Mouse (Mus musculus): ENCODE measurements around the gene L3mbtl4. TPM values are rescaled to one million over a fixed set of nuclear protein-coding genes. Genes with fewer than 3 reads are reported as not detected.

The L3mbtl4 gene
- polyA plus RNA-seq, 1 experiment: not detected

DNA sequence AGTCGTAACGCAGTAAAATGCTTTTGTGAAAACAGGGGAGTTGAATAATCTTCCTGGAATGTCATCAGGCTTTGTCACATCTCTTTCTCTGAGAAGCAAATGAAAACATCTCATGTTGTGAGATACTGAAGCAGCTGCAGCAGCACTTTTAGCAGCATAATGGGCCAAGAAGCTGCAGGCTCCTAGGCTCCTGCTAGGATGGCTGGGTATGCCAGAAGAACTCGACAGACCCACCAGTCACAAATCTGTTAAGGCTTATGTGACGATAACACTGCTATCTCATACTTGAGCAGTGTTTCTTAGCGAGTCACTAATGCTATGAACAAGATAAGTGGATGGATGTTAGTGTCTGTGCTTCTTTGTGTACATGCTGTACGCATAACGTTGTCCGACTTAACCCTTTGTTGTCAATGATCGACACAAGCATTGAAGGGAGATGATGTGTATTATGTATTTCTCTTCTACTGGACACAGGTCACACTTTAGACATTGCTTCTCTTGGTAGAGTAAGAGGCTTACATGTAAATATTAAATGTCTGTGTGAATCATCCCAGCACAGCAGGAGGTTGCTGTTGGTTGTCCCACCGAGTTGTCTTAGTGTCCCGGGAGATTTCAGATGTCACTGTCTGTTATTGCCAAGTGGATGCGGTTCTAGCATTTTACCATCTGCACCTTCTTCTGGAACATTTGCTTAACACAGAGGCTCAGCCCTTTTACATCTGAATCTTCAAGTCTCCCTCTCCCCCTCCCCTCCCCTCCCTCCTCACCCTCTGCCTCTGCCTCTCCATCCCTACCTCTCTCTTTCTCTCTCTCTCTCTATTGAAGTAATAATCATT is 149.3 kb downstream of the L3mbtl4 start:
- H3K36me3 ChIP-seq (ENCODE audit: control insufficient read depth, insufficient read depth, low read length): no peaks in the 10 kb centered on the region
- TF ChIP-seq POLR2A (IDR thresholded peaks at IDR 0.05; ENCODE audit: control insufficient read depth, extremely low read depth, insufficient read depth, low read length, poor library complexity) (no peak), CTCF (IDR thresholded peaks at IDR 0.05; ENCODE audit: borderline replicate concordance, control insufficient read depth, extremely low read depth, insufficient read depth, low read length, poor library complexity) (no peak)
- WGBS: 84% methylated on average over 12 of the region's 12 CpGs
- H3K27ac ChIP-seq (ENCODE audit: control insufficient read depth, insufficient read depth, low read length): no peak overlapping the region
- no peaks in the 10 kb centered on the region for H3K27me3 ChIP-seq (ENCODE audit: control insufficient read depth, insufficient read depth, low read length)
- H3K4me1 ChIP-seq (replicated peaks; ENCODE audit: control insufficient read depth, insufficient read depth, low read length): no peaks in the 10 kb centered on the region
- DNase-seq: no peak
- no peak overlapping the region for H3K4me3 ChIP-seq (ENCODE audit: control insufficient read depth, insufficient read depth, low read length)

DNA sequence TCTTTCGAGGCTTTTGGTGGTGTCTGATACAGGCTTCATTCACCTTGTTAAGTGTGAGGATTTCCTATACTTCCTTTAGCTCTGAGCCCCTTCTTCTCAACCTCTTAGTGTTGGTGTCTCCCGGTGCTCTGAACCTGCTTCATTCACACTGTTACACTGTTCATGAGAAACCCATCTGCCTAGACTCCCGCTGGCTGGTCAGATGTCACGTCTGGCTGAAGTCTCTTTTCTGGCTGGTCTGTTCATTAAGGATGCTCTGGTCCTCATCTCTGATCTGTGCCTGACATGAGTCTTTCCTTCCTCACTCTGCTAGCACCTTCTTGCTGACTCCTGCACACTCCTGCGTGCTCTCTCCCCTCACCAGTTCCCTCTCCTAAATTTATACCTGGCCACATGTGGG is 160.0 kb downstream of the L3mbtl4 start:
- Histone ChIP-seq H3K27me3 (ENCODE audit: control insufficient read depth, insufficient read depth, low read length) (no peaks in the 10 kb centered on the region), H3K36me3 (ENCODE audit: control insufficient read depth, insufficient read depth, low read length) (no peaks in the 10 kb centered on the region), H3K27ac (ENCODE audit: control insufficient read depth, insufficient read depth, low read length) (no peak overlapping the region), H3K4me3 (ENCODE audit: control insufficient read depth, insufficient read depth, low read length) (no peak overlapping the region), H3K4me1 (replicated peaks; ENCODE audit: control insufficient read depth, insufficient read depth, low read length) (no peaks in the 10 kb centered on the region)
- DNase-seq: no peak
- 82% methylated on average over 5 of the region's 5 CpGs for WGBS
- TF ChIP-seq POLR2A (IDR thresholded peaks at IDR 0.05; ENCODE audit: control insufficient read depth, extremely low read depth, insufficient read depth, low read length, poor library complexity) (no peak), CTCF (IDR thresholded peaks at IDR 0.05; ENCODE audit: borderline replicate concordance, control insufficient read depth, extremely low read depth, insufficient read depth, low read length, poor library complexity) (no peak)

DNA sequence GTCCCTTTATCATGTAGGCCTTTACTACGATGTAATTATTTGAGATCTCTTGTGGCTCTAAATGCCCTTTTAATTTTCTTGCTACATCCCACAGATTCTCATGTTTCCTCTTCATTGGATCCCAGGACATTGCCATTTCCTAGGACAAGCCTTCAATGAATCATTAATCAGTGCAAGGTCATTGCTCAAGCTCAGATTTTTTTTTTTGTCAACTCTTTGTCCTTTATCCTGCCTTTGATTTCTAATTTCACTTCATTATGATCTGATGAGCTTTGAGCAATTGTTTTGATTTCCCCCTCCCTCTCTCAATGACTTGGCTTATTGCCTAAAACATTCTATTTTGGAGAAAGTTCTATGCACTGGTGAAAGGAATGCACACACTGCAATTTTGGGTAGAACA is 177.3 kb downstream of the L3mbtl4 start:
- no peak for TF ChIP-seq POLR2A (IDR thresholded peaks at IDR 0.05; ENCODE audit: control insufficient read depth, extremely low read depth, insufficient read depth, low read length, poor library complexity)
- TF ChIP-seq CTCF (IDR thresholded peaks at IDR 0.05; ENCODE audit: borderline replicate concordance, control insufficient read depth, extremely low read depth, insufficient read depth, low read length, poor library complexity): no peak
- H3K27me3 ChIP-seq (ENCODE audit: control insufficient read depth, insufficient read depth, low read length): no peaks in the 10 kb centered on the region
- H3K4me3 ChIP-seq (ENCODE audit: control insufficient read depth, insufficient read depth, low read length): no peak overlapping the region
- H3K27ac ChIP-seq (ENCODE audit: control insufficient read depth, insufficient read depth, low read length): no peak overlapping the region
- H3K4me1 ChIP-seq (replicated peaks; ENCODE audit: control insufficient read depth, insufficient read depth, low read length): no peaks in the 10 kb centered on the region
- no peak for DNase-seq
- 91% methylated on average over 1 of the region's 1 CpGs for WGBS
- no peaks in the 10 kb centered on the region for H3K36me3 ChIP-seq (ENCODE audit: control insufficient read depth, insufficient read depth, low read length)

DNA sequence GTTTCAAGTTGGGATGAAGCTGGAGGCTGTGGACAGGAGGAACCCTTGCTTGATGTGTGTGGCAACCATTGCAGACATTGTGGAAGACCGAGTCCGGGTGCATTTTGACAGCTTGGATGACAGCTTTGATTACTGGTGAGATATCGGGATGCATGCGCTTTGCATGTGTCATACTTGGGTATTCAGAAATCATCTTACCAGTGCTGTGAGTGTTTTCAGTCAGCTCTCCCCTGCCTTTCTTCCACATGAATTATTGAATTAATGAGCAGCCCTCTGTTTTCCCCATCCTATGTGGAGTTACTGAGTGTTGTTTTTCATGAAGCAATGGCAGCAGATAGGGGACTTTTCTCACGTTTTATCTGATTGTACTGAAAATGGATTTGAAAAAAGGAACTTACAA is 187.9 kb downstream of the L3mbtl4 start:
- H3K4me1 ChIP-seq (replicated peaks; ENCODE audit: control insufficient read depth, insufficient read depth, low read length): no peaks in the 10 kb centered on the region
- H3K36me3 ChIP-seq (ENCODE audit: control insufficient read depth, insufficient read depth, low read length): no peaks in the 10 kb centered on the region
- no peak overlapping the region for H3K27ac ChIP-seq (ENCODE audit: control insufficient read depth, insufficient read depth, low read length)
- WGBS: 84% methylated on average over 5 of the region's 5 CpGs
- no peak overlapping the region for H3K4me3 ChIP-seq (ENCODE audit: control insufficient read depth, insufficient read depth, low read length)
- DNase-seq: no peak
- TF ChIP-seq POLR2A (IDR thresholded peaks at IDR 0.05; ENCODE audit: control insufficient read depth, extremely low read depth, insufficient read depth, low read length, poor library complexity) (no peak), CTCF (IDR thresholded peaks at IDR 0.05; ENCODE audit: borderline replicate concordance, control insufficient read depth, extremely low read depth, insufficient read depth, low read length, poor library complexity) (no peak)
- no peaks in the 10 kb centered on the region for H3K27me3 ChIP-seq (ENCODE audit: control insufficient read depth, insufficient read depth, low read length)

DNA sequence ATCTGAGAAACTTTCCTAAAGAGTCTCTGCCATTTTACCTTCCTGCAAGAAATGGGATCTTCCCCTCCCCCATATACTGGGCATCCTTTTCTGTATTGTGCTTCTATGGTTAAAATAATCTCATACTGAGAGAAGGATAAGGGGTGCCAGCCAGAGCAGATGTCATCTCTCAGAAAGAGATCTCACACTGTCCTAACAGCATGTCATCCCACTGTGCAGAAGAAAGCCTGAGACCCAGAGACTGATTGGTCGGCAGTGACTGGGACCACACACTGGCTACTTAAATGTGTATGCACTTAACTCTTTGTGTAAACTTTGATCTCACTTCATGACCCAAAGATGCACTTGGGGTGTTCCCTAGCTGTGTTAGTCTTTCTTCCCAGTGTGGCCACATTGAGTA is 193.7 kb downstream of the L3mbtl4 start:
- no peak overlapping the region for H3K27ac ChIP-seq (ENCODE audit: control insufficient read depth, insufficient read depth, low read length)
- H3K4me1 ChIP-seq (replicated peaks; ENCODE audit: control insufficient read depth, insufficient read depth, low read length): no peaks in the 10 kb centered on the region
- H3K36me3 ChIP-seq (ENCODE audit: control insufficient read depth, insufficient read depth, low read length): no peaks in the 10 kb centered on the region
- H3K27me3 ChIP-seq (ENCODE audit: control insufficient read depth, insufficient read depth, low read length): no peaks in the 10 kb centered on the region
- H3K4me3 ChIP-seq (ENCODE audit: control insufficient read depth, insufficient read depth, low read length): no peak overlapping the region
- WGBS: 81% methylated on average over 1 of the region's 1 CpGs
- TF ChIP-seq CTCF (IDR thresholded peaks at IDR 0.05; ENCODE audit: borderline replicate concordance, control insufficient read depth, extremely low read depth, insufficient read depth, low read length, poor library complexity) (no peak), POLR2A (IDR thresholded peaks at IDR 0.05; ENCODE audit: control insufficient read depth, extremely low read depth, insufficient read depth, low read length, poor library complexity) (no peak)
- DNase-seq: no peak

- TF ChIP-seq POLR2A (IDR thresholded peaks at IDR 0.05; ENCODE audit: control insufficient read depth, extremely low read depth, insufficient read depth, low read length, poor library complexity) (no peak), CTCF (IDR thresholded peaks at IDR 0.05; ENCODE audit: borderline replicate concordance, control insufficient read depth, extremely low read depth, insufficient read depth, low read length, poor library complexity) (no peak)
- Histone ChIP-seq H3K27ac (ENCODE audit: control insufficient read depth, insufficient read depth, low read length) (no peak overlapping the region), H3K27me3 (ENCODE audit: control insufficient read depth, insufficient read depth, low read length) (no peaks in the 10 kb centered on the region), H3K36me3 (ENCODE audit: control insufficient read depth, insufficient read depth, low read length) (no peaks in the 10 kb centered on the region), H3K4me1 (replicated peaks; ENCODE audit: control insufficient read depth, insufficient read depth, low read length) (no peaks in the 10 kb centered on the region), H3K4me3 (ENCODE audit: control insufficient read depth, insufficient read depth, low read length) (no peak overlapping the region)
- WGBS: 84% methylated on average over 4 of the region's 4 CpGs
- no peak for DNase-seq
Measured at GRCm38 (mm10) chr17:68490065-68490691, 216.6 kb downstream of the L3mbtl4 start.

Measured in thymus, adult 2 months (tissue).